Mouse (Mus musculus): Measurements from ENCODE around the gene Ppil3. TPM values are rescaled to one million over a fixed set of nuclear protein-coding genes. Genes with fewer than 3 reads are reported as not detected.

Ppil3 gene
- polyA plus RNA-seq, 1 experiment from 2014 or later: 55.6 TPM

GRCm38 (mm10) chr1:58395341-58395740 lies 49.9 kb downstream of the Ppil3 start:
- H3K4me1 ChIP-seq (ENCODE audit: insufficient read depth, low read length): peaks cover 12% of the 10 kb centered on the region
- no peaks in the 10 kb centered on the region for H3K9me3 ChIP-seq (ENCODE audit: low read length)
- H3K27me3 ChIP-seq (ENCODE audit: insufficient read depth, low read length): no peaks in the 10 kb centered on the region
- WGBS: 92% methylated on average over 3 of the region's 3 CpGs
- H3K4me2 ChIP-seq (replicated peaks; ENCODE audit: low read depth, low read length): no peak overlapping the region
- no peak for ATAC-seq (ENCODE audit: low FRiP score, low TSS enrichment)
- no peak overlapping the region for H3K9ac ChIP-seq (replicated peaks; ENCODE audit: low read length)
- no peak overlapping the region for H3K27ac ChIP-seq (ENCODE audit: low read length)
- H3K4me3 ChIP-seq (ENCODE audit: low read length): no peak overlapping the region
- peaks cover 44% of the 10 kb centered on the region for H3K36me3 ChIP-seq (ENCODE audit: insufficient read depth, low read length)

DNA sequence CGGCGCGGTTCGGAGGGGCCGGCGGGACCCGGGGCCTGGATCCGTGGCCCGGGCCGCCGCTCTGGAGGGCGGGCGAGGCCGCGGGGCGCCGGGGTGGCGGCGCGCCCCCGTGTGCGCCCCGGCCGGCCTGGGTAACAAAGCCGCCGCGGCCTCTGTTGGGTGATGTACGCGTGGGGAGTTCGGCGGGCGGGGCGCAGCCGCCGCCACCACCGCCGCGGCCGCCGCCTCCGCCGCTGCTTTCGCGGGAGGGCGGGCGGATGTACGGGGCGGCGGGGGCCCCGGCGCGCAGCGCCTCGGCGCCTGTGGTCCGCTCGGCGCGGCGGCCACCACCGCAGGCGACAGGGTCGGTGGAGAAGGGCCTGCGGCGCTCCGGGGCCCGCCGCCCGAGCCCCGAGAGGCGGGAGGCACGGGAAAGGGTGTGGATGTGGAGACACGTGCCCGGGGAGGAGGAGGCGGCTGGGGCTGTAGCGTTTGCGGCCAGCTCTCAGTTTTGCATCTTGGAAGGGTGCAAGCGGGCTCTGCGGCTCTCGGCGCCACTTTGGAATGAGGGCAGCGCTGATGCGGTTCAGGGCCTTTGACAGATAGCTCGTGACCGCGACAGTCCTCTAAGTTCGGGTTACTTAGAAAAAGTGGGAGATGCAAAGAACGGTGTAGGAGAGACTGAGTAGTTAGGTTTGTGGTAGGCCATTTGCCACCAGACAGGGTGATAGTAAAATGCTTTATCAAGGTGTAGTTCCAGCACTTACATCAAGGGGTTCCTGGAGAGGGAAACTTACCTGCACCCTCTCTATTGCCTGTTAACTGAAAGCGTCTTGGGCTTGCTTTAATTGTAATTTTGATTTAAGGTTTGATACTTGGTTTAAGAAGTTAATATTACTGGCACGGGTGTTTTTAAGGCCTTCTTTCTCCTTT lies 51.7 kb downstream of the Ppil3 start:
- peak; percentile 55 for ATAC-seq (ENCODE audit: low FRiP score, low TSS enrichment)
- Histone ChIP-seq H3K4me1 (ENCODE audit: insufficient read depth, low read length) (peaks cover 12% of the 10 kb centered on the region), H3K9ac (replicated peaks; ENCODE audit: low read length) (peak overlapping the region; percentile 95), H3K9me3 (ENCODE audit: low read length) (no peaks in the 10 kb centered on the region), H3K4me3 (ENCODE audit: low read length) (peak overlapping the region; percentile 92), H3K27ac (ENCODE audit: low read length) (peak overlapping the region; percentile 99), H3K36me3 (ENCODE audit: insufficient read depth, low read length) (peaks cover 32% of the 10 kb centered on the region), H3K4me2 (replicated peaks; ENCODE audit: low read depth, low read length) (peak overlapping the region; percentile 74), H3K27me3 (ENCODE audit: insufficient read depth, low read length) (no peaks in the 10 kb centered on the region)
- under 1% methylated on average over 52 of the region's 90 CpGs for WGBS

DNA sequence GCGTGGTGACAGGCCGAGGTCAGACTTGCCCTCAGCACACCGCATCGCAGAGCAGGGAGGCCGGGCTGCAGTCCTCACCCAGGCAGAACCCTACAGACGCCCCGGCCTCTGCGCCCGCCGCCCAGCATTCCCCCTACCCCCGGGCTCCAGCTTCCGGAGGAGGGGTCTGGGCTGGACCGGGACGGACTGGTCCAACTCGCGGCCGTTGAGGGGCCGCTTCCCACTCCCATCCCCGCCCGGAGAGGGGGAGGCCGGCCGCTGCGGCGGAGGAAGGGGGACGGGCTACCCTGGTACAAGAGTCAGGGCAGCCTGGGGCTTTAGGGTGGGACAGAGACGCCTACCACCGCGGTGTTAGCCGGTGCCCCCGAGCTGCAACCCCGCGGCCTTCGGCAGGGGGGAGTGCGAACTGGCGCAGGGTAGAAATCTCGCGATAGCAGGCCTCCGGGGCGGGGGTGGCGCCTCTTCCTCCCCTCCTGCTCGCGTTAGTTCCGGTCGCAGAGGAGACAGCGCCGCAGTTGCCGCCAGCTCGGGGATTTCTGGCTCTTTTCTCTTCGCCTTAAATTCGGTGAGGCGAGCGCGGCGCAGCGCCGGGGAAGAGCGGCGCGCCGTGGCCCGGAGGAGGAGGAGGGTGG lies 52.5 kb downstream of the Ppil3 start, which contains the start of gene Bzw1:
Gene Bzw1, plus strand, starts transcription at position 247 of the 632 bp plus-strand sequence.
- Histone ChIP-seq H3K4me3 (ENCODE audit: low read length) (peak within 1 kb of the TSS; percentile 92), H3K9me3 (ENCODE audit: low read length) (no peaks in the 10 kb centered on the region), H3K36me3 (ENCODE audit: insufficient read depth, low read length) (peaks cover 24% of the 10 kb centered on the region), H3K27me3 (ENCODE audit: insufficient read depth, low read length) (no peaks in the 10 kb centered on the region), H3K9ac (replicated peaks; ENCODE audit: low read length) (peak within 1 kb of the TSS; percentile 95), H3K4me2 (replicated peaks; ENCODE audit: low read depth, low read length) (peak within 1 kb of the TSS; percentile 84), H3K27ac (ENCODE audit: low read length) (peak within 1 kb of the TSS; percentile 99), H3K4me1 (ENCODE audit: insufficient read depth, low read length) (peaks cover 12% of the 10 kb centered on the region)
- WGBS: under 1% methylated on average over 37 of the region's 61 CpGs
- ATAC-seq (ENCODE audit: low FRiP score, low TSS enrichment): peak; percentile 98

- WGBS: 1% methylated on average over 16 of the region's 16 CpGs
- peak; percentile 2; the same call in 1 of the 2 replicates for ATAC-seq (ENCODE audit: low FRiP score, low TSS enrichment)
These were observed 53.0 kb downstream of the Ppil3 start for GRCm38 (mm10) chr1:58392268-58392651.

DNA sequence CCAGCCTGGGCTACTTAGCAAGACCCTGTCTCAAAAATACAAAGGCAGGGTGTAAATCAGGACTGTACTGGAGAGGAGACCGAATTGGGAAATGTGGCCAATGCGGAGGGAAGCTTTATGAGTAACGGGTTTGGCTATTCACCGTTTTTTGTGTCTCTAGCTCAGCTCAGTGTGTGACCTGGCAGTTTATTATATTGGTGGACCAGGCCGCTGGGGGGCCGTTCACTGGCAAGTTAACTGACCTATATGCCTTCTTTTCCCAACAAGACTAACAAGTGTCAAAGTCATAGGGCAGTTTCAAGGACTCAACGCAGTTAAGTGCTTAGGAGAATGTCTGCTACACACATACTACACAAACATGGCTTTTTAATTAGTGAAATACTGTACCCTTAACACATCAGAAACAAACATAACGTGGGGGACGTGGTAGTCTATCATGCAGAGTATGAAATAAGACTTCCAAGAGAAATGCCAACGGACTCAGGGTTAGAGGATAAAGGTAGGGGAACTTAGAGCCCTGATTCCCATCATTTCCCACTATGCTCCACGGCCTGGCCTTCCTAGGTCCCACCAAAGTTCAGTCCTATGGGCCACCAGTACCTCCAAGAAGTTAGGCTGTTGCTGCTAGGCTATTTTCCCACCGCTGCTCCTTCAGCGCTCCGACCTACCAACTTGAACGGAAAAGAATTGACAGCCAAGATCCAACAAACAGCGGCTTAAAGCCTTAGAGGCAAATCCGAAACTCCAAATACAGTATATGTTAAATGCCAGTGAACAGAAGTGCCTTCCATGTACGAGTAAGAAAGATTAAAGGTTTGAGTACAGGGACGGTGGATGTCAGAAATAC lies 53.6 kb downstream of the Ppil3 start:
- Histone ChIP-seq H3K36me3 (ENCODE audit: insufficient read depth, low read length) (peaks cover 18% of the 10 kb centered on the region), H3K4me1 (ENCODE audit: insufficient read depth, low read length) (peaks cover 12% of the 10 kb centered on the region), H3K9me3 (ENCODE audit: low read length) (no peaks in the 10 kb centered on the region), H3K27me3 (ENCODE audit: insufficient read depth, low read length) (no peaks in the 10 kb centered on the region), H3K27ac (ENCODE audit: low read length) (peak overlapping the region; percentile 99), H3K4me3 (ENCODE audit: low read length) (peak overlapping the region; percentile 92), H3K9ac (replicated peaks; ENCODE audit: low read length) (peak overlapping the region; percentile 95), H3K4me2 (replicated peaks; ENCODE audit: low read depth, low read length) (peak overlapping the region; percentile 84)
- WGBS: 36% methylated on average over 19 of the region's 19 CpGs
- no peak for ATAC-seq (ENCODE audit: low FRiP score, low TSS enrichment)

More at GRCm38 (mm10) chr1:58392268-58392651, 53.0 kb downstream of the Ppil3 start:
- Histone ChIP-seq H3K36me3 (ENCODE audit: insufficient read depth, low read length) (peaks cover 21% of the 10 kb centered on the region), H3K27ac (ENCODE audit: low read length) (peak overlapping the region; percentile 99), H3K4me1 (ENCODE audit: insufficient read depth, low read length) (peaks cover 12% of the 10 kb centered on the region), H3K4me2 (replicated peaks; ENCODE audit: low read depth, low read length) (peak overlapping the region; percentile 84), H3K9ac (replicated peaks; ENCODE audit: low read length) (peak overlapping the region; percentile 95), H3K27me3 (ENCODE audit: insufficient read depth, low read length) (no peaks in the 10 kb centered on the region), H3K4me3 (ENCODE audit: low read length) (peak overlapping the region; percentile 92), H3K9me3 (ENCODE audit: low read length) (no peaks in the 10 kb centered on the region)

DNA sequence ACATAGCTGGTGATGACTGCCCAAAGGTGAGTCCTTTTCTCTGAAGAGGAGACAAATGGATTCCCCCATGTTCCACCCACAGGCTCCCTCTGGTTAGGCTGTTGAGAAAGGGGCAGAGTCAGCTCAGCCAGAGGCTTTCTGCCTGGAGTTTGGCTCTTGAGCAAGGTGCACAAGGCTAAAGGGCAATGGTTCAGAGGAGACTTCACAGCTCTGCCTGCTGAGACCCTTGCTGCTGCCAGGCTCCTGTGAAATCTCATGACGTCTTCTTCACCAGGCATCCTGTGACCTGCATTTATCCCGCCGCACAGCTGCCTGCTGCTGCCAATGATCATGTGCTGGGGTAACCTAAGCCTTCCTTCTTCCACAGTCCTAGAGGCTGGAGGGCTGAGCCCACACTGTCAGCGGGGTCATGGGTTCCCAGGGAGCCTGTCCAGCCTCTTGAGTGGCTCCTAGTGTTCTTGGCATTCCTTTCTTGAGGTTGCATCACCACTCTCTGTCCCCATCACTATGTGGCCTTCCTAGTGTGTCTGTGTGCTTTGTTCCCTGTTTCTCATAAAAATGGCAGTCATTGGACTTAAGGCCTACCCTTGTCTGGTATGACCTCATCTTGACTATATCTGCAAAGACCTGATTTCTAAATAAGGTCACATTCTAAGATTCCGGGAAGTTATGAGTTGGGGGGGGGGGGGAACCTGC lies 62.6 kb downstream of the Ppil3 start:
- Histone ChIP-seq H3K4me2 (replicated peaks; ENCODE audit: low read depth, low read length) (no peak overlapping the region), H3K36me3 (ENCODE audit: insufficient read depth, low read length) (no peaks in the 10 kb centered on the region), H3K27ac (ENCODE audit: low read length) (no peak overlapping the region), H3K27me3 (ENCODE audit: insufficient read depth, low read length) (no peaks in the 10 kb centered on the region), H3K9ac (replicated peaks; ENCODE audit: low read length) (no peak overlapping the region), H3K4me3 (ENCODE audit: low read length) (no peak overlapping the region), H3K9me3 (ENCODE audit: low read length) (no peaks in the 10 kb centered on the region), H3K4me1 (ENCODE audit: insufficient read depth, low read length) (no peaks in the 10 kb centered on the region)
- WGBS: 70% methylated on average over 5 of the region's 5 CpGs
- ATAC-seq (ENCODE audit: low FRiP score, low TSS enrichment): no peak

Other genes with a start within 250 kb of the Ppil3 start
- 0.02 TPM in 1 of 2 replicates, not detected in the other for gene Aox4, start 235.1 kb downstream of the Ppil3 start, polyA plus RNA-seq (2015; fragmentation: Nextera tagmentation; extraction: Ambion mirVana)
- gene Aox2, start 167.2 kb downstream of the Ppil3 start, polyA plus RNA-seq (2015; fragmentation: Nextera tagmentation; extraction: Ambion mirVana): 0.05 and 0.09 TPM in 2 replicates
- gene Bzw1, start 52.6 kb downstream of the Ppil3 start, polyA plus RNA-seq (2015; fragmentation: Nextera tagmentation; extraction: Ambion mirVana): 350 and 352 TPM in 2 replicates
- gene Clk1, start 21.4 kb downstream of the Ppil3 start, polyA plus RNA-seq (2015; fragmentation: Nextera tagmentation; extraction: Ambion mirVana): 191 and 204 TPM in 2 replicates
- gene Nif3l1, start 335 bp downstream of the Ppil3 start, polyA plus RNA-seq (2015; fragmentation: Nextera tagmentation; extraction: Ambion mirVana): 51.9 and 52.2 TPM in 2 replicates
- gene Orc2, start 59.6 kb upstream of the Ppil3 start, polyA plus RNA-seq (2015; fragmentation: Nextera tagmentation; extraction: Ambion mirVana): 30.6 and 31.3 TPM in 2 replicates
- 10.1 and 12.6 TPM in 2 replicates for gene Fam126b, start 140.8 kb upstream of the Ppil3 start, polyA plus RNA-seq (2015; fragmentation: Nextera tagmentation; extraction: Ambion mirVana)
- 161 and 167 TPM in 2 replicates for gene Ndufb3, start 140.9 kb upstream of the Ppil3 start, polyA plus RNA-seq (2015; fragmentation: Nextera tagmentation; extraction: Ambion mirVana)

All from kidney, embryonic 16.5 days (tissue).